Mouse (Mus musculus): ENCODE data around the gene Vash1.

DNA sequence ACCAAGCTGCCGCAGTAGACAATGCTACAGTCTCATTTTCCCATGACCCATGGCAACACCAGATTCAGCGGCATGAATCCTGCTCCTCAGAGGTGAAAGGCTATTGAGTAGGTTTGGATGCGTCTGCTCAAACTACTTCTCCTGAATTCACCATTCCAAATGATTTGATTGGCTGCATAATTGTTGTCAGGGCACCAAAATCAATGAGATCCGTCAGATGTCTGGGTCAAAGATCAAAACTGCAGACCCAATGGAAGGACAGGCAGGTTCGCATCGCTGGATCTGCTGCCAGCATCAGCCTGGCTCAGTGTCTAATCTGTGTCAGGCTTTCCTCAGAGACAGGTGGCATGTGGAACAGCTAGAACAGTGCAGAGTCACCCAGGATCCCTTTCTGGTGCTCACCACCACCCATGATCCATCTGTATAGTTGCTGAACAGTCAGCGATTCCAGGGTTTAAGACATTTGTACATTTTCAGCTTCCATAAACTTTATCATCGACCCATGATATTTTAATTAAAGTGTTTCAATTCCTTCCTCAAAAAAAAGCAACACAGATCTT lies 27.1 kb upstream of the Vash1 start:
- TF ChIP-seq GATA1 (IDR thresholded peaks at IDR 0.05; ENCODE audit: borderline replicate concordance, low read length) = no peak
- no peak for TF ChIP-seq FLI1 (IDR thresholded peaks at IDR 0.05; ENCODE audit: low read length)

All from megakaryocyte, embryonic 14.5 days (primary cell).